Mouse (Mus musculus) heart, postnatal 0 days (tissue): Measurements from ENCODE around the gene Srrm3. TPM values are rescaled to one million over a fixed set of nuclear protein-coding genes. Genes with fewer than 3 reads are reported as not detected.

ENCODE experiments used
- ATAC-seq: fragments of 200-750 bp; cut with Nextera tagmentation; 2 replicates; pipeline ENCODE4 v1.8.0; 2017; ENCODE audit warnings: low read depth, moderate number of reproducible peaks, moderate library complexity; ENCODE audit not compliant: insufficient read depth
- DNase-seq: peaks from one replicate; pipeline ENCODE4 v3.0.0-alpha.2; 2016; ENCODE audit warnings: low spot score
- H3K27ac ChIP-seq: fragments of 300-500 bp; sonication (generic); 2 replicates; pipeline ENCODE4 v1.5.1; 2014; ENCODE audit warnings: low read depth, mild to moderate bottlenecking
- H3K27me3 ChIP-seq: fragments of 300-500 bp; sonication (generic); 2 replicates; pipeline ENCODE4 v1.6.1; 2014; ENCODE audit warnings: low read length, mixed read lengths; ENCODE audit not compliant: control insufficient read depth, insufficient read depth
- H3K36me3 ChIP-seq: fragments of 300-500 bp; sonication (generic); replicated peaks from 2 replicates; pipeline ENCODE4 v1.6.1; 2014; ENCODE audit warnings: low read length, mixed read lengths; ENCODE audit not compliant: control insufficient read depth, insufficient read depth
- H3K4me1 ChIP-seq: fragments of 300-500 bp; sonication (generic); 2 replicates; pipeline ENCODE4 v1.6.1; 2014; ENCODE audit warnings: antibody characterized with exemption; ENCODE audit not compliant: control insufficient read depth, insufficient read depth
- H3K4me2 ChIP-seq: fragments of 300-500 bp; sonication (generic); 2 replicates; pipeline ENCODE4 v1.6.1; 2014; ENCODE audit warnings: low read depth, mild to moderate bottlenecking, low read length, moderate library complexity
- H3K4me3 ChIP-seq: fragments of 300-500 bp; sonication (generic); 2 replicates; pipeline ENCODE4 v1.5.1; 2014; ENCODE audit warnings: low read depth, low read length
- H3K9ac ChIP-seq: fragments of 300-500 bp; sonication (generic); replicated peaks from 2 replicates; pipeline ENCODE4 v1.6.1; 2014; ENCODE audit warnings: low read depth, low read length, mixed read lengths
- H3K9me3 ChIP-seq: fragments of 300-500 bp; sonication (generic); replicated peaks from 2 replicates; pipeline ENCODE4 v1.6.1; 2016; ENCODE audit warnings: low read length; ENCODE audit not compliant: control insufficient read depth
- CTCF ChIP-seq: IDR thresholded peaks from 2 replicates; pipeline ENCODE4 v1.5.1; 2016; ENCODE audit warnings: antibody characterized with exemption, control low read depth, low read depth
- EP300 ChIP-seq: IDR thresholded peaks from 2 replicates; pipeline ENCODE4 v1.6.1; 2016; ENCODE audit warnings: antibody characterized with exemption, low read depth
- WGBS: fragments of 180-500 bp; shearing (Covaris S2); extraction: QIAGEN DNeasy Blood & Tissue Kit; methylation state at CpG from one replicate; pipeline ENCODE4 v1.1.7; 2014; 5-methylcytosine and 5-hydroxymethylcytosine counted together
- polyA plus RNA-seq: library from polyadenylated mRNA; unstranded; fragments of >200 nt; fragmentation: Nextera tagmentation; extraction: Ambion mirVana; gene quantifications from 2 replicates; pipeline ENCODE4 v1.2.1, GENCODE M21; 2015
- total RNA-seq: library from RNA; depleted of rRNA; stranded (reverse); fragments of >200 nt; gene quantifications from 2 replicates; pipeline ENCODE4 v1.2.3, GENCODE M21; 2014; ENCODE audit warnings: low replicate concordance

Gene Srrm3
- total and polyA plus RNA-seq, 2 experiments from 2014 or later, result 0.31 TPM; not detected in 1

DNA sequence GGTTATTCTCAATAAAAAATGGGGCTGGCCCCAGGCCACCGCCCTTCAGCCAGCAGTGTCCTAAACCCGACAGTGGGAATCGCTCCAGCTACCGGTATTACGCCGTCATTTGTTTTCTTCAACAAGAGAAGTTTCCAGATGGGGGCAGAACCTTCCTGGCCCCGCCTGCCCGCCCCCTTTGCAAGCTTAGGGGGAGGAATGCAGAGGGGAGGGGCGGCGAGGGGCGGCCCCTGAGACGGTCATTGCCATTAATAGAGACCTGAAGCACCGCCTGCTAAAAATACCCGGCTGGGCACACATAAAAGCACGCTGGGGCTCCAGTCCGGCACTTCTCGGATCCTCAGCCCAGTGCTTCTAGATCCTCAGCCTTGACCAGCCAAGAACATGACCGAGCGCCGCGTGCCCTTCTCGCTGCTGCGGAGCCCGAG lies 81.0 kb downstream of the Srrm3 start, which contains the start of gene Hspb1:
Gene Hspb1 (plus strand): TSS at position 245 of the 428 bp plus-strand sequence.
- Histone ChIP-seq H3K9me3 (no peaks in the 10 kb centered on the region), H3K4me1 (peaks cover 6% of the 10 kb centered on the region; the same call in 1 of the 2 replicates), H3K27ac (peak within 1 kb of the TSS; percentile 93), H3K27me3 (no peaks in the 10 kb centered on the region), H3K9ac (peak within 1 kb of the TSS; percentile 81), H3K4me2 (peak within 1 kb of the TSS; percentile 66), H3K36me3 (no peaks in the 10 kb centered on the region), H3K4me3 (peak within 1 kb of the TSS; percentile 65)
- peak; percentile 92 for ATAC-seq
- peak; percentile 98 for DNase-seq
- TF ChIP-seq CTCF, result no peak
- TF ChIP-seq EP300, result peak; percentile 32; the same call in 1 of the 2 replicates
- WGBS, result under 1% methylated on average over 24 of the region's 24 CpGs

DNA sequence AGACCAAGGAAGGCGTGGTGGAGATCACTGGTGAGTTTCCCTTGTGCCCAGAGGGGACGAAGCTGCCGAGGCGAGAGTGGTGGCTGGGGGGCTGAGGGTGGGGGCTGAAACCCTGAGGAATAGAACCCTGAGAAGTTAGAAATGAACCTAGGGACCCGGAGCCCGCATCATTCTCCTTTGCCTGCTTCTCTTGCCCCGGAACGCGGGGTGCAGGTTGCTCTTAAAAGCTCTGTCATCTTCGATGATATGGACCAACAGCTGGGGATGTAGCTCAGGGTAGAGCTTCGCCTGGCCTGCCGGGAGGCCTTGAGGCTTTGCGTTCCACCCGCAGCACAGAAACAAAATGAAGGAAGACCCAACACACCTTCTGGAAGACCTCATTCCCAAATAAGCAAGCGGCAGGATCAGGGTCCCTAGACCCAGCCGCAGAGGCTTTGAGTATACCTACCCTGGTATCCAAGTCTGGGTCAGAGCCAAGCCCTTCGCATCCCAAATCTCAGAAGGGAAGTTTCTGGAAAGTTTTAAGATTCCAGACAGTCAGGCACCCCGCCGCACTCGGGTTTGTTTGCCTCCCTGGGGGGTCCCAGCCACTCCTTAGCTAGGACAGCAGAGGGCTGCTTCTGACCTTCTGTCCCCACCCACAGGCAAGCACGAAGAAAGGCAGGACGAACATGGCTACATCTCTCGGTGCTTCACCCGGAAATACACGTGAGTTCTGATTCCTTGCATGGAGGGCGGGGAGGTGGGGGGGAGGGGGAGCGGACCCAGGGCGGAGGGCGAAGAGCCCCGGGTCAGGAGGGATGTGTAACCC lies 81.9 kb downstream of the Srrm3 start:
- WGBS, result 2% methylated on average over 28 of the region's 30 CpGs
- no peak; the same call in 1 of the 2 replicates for ATAC-seq

DNA sequence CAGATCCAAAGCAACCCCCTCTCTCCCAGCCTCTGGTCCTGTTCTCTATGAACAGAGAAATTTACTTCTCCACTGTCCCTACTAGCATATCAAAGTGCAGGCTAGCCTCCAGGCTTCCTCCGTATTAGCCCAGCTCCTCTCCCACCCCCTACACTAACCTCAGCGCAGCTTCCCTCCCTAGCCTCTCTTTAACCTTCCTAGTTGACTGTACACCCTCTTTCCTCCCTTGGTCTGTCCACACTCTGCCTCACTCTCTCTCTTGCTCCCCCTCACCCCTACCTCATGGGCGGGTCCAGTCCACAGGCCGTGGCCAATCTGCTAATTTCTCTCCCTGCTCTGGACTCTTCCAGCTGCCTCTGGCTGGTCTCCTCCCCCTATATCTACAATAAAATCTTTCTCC lies 83.6 kb downstream of the Srrm3 start:
- no peak for TF ChIP-seq EP300
- TF ChIP-seq CTCF, result no peak
- Histone ChIP-seq H3K4me1 (peaks cover 6% of the 10 kb centered on the region; the same call in 1 of the 2 replicates), H3K27me3 (no peaks in the 10 kb centered on the region), H3K4me3 (no peak overlapping the region), H3K27ac (no peak overlapping the region), H3K9ac (no peak overlapping the region), H3K9me3 (no peaks in the 10 kb centered on the region), H3K36me3 (no peaks in the 10 kb centered on the region), H3K4me2 (no peak overlapping the region)
- ATAC-seq (no peak), DNase-seq (no peak)
- WGBS, result 45% methylated on average over 4 of the region's 4 CpGs

More for the DNA sequence above, 81.9 kb downstream of the Srrm3 start:
- Histone ChIP-seq H3K9me3 (no peaks in the 10 kb centered on the region), H3K9ac (peak overlapping the region; percentile 81), H3K4me3 (peak overlapping the region; percentile 65), H3K27ac (peak overlapping the region; percentile 82), H3K4me2 (peak overlapping the region; percentile 66), H3K4me1 (peaks cover 6% of the 10 kb centered on the region; the same call in 1 of the 2 replicates), H3K36me3 (no peaks in the 10 kb centered on the region), H3K27me3 (no peaks in the 10 kb centered on the region)
- TF ChIP-seq EP300 (no peak), CTCF (no peak)
- no peak for DNase-seq

DNA sequence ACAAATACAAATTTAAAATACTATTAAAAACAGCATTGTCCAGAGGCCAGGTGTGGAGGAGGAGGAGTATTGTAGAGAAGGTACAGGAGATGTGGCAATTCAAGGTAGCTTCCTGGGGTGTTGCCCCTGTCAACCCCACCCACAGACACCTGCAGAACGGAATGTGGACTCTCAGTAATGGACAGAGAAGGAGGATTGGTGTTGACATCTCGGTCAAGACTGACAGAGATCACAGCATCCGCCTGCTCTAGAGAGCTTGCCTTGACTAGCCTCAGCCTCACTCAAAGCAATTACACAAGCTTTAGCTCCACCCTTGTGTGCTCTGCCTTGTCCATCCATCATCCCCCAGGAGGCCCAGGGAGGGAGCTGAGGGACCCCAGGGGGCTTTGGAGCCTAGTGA lies 84.2 kb downstream of the Srrm3 start:
- no peaks in the 10 kb centered on the region for H3K27me3 ChIP-seq
- no peaks in the 10 kb centered on the region for H3K36me3 ChIP-seq
- H3K27ac ChIP-seq, result no peak overlapping the region
- WGBS, result 54% methylated on average over 3 of the region's 3 CpGs
- no peak overlapping the region for H3K4me3 ChIP-seq
- DNase-seq (no peak), ATAC-seq (no peak)
- no peak overlapping the region for H3K9ac ChIP-seq
- H3K4me1 ChIP-seq, result peaks cover 6% of the 10 kb centered on the region; the same call in 1 of the 2 replicates
- TF ChIP-seq EP300 (no peak), CTCF (no peak)
- no peaks in the 10 kb centered on the region for H3K9me3 ChIP-seq
- H3K4me2 ChIP-seq, result no peak overlapping the region

DNA sequence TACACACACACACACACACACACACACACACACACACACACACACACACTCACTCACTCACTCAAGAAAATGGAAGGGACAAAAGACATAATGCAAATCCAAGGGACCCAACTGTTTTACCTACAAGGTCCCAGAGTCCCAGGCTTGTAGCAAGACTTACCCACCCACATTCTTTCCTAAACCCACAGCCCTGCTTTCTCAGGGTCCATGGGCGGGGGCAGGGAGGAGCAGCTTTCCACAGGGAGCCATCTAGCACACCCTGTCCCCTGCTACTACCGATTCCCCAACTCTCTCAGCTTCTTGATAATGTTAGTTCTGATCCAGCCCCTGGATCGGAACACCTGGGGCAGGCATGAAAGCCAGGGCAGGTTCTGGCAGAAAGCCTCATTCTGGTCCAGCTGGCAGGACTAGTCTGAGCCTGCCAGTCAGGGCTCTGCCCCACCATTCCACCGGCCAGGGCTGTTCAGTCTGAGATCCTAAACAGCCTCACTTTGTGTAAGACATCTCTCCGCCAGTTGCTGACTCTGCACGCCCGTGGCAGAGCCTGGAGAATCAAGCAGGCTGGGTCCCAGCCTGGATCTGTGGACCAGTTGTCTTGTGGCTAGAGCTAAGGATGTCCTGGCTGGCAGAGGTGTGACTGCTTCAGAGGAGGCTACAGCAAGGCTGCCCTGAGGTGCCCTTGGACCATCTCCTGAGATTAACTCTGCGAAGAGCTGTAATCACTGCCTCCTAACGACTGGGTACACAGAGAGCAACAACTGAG lies 86.1 kb downstream of the Srrm3 start:
- no peak overlapping the region for H3K9ac ChIP-seq
- H3K4me3 ChIP-seq, result no peak overlapping the region
- H3K4me2 ChIP-seq, result no peak overlapping the region
- peaks cover 3% of the 10 kb centered on the region; the same call in 1 of the 2 replicates for H3K4me1 ChIP-seq
- H3K27me3 ChIP-seq, result no peaks in the 10 kb centered on the region
- peak overlapping the region; percentile 35; the same call in 1 of the 2 replicates for H3K27ac ChIP-seq
- no peaks in the 10 kb centered on the region for H3K9me3 ChIP-seq
- ATAC-seq (no peak), DNase-seq (no peak)
- 37% methylated on average over 9 of the region's 9 CpGs for WGBS
- TF ChIP-seq CTCF (no peak), EP300 (no peak)
- no peaks in the 10 kb centered on the region for H3K36me3 ChIP-seq
